Mouse (Mus musculus) macrophage (primary cell): ENCODE data around the gene Cherp. TPM values are rescaled to one million over a fixed set of nuclear protein-coding genes. Genes with fewer than 3 reads are reported as not detected.

Experiments used
- H3K27ac ChIP-seq: fragments of 350-480 bp; formaldehyde crosslinking; 2 replicates; pipeline ENCODE4 v1.9.0; 2021
- H3K36me3 ChIP-seq: fragments of 350-480 bp; formaldehyde crosslinking; 2 replicates; pipeline ENCODE4 v1.9.0; 2021; ENCODE audit errors: inconsistent target
- H3K4me3 ChIP-seq: fragments of 350-480 bp; formaldehyde crosslinking; 2 replicates; pipeline ENCODE4 v1.9.0; 2021; ENCODE audit errors: inconsistent target
- H3K79me2 ChIP-seq: fragments of 350-480 bp; formaldehyde crosslinking; 2 replicates; pipeline ENCODE4 v1.9.0; 2021; ENCODE audit errors: inconsistent target
- WGBS: methylation state at CpG from one replicate; pipeline ENCODE4 v1.1.7; 2026; ENCODE audit warnings: inconsistent platforms; ENCODE audit not compliant: missing documents; 5-methylcytosine and 5-hydroxymethylcytosine counted together
- polyA plus RNA-seq: library from polyadenylated mRNA; stranded (reverse); fragments of 250-400 nt; gene quantifications from 3 replicates; pipeline ENCODE4 v1.2.4, GENCODE M21; 2018; ENCODE audit warnings: inconsistent platforms

Cherp gene
- polyA plus RNA-seq, 1 experiment from 2014 or later, result 67.1 TPM

GRCm38 (mm10) chr8:72413839-72414238 is 61.2 kb downstream of the Cherp start:
- no peak overlapping the region for H3K4me3 ChIP-seq
- H3K36me3 ChIP-seq, result no peaks in the 10 kb centered on the region
- no peak overlapping the region for H3K27ac ChIP-seq
- H3K79me2 ChIP-seq, result peaks cover 100% of the 10 kb centered on the region
- 94% methylated on average over 7 of the region's 7 CpGs for WGBS

Other genes with a start within 250 kb of the Cherp start
- 43.7 to 76.1 TPM (median 50.7 TPM) in 3 replicates for gene Ap1m1, start 235.2 kb downstream of the Cherp start, polyA plus RNA-seq
- gene Gm10282, start 170.0 kb downstream of the Cherp start, polyA plus RNA-seq, result 1.1 to 6.6 TPM (median 2.6 TPM) in 3 replicates
- 3.1 to 17.3 TPM (median 5.7 TPM) in 3 replicates for gene Klf2, start 156.2 kb downstream of the Cherp start, polyA plus RNA-seq
- 36.4 to 53.4 TPM (median 39.6 TPM) in 3 replicates for gene Eps15l1, start 53.8 kb downstream of the Cherp start, polyA plus RNA-seq
- 0.50 to 0.60 TPM (median 0.58 TPM) in 3 replicates for gene Calr3, start 31.4 kb downstream of the Cherp start, polyA plus RNA-seq
- gene 1700030K09Rik, start 31.3 kb downstream of the Cherp start, polyA plus RNA-seq, result 2.4 to 5.8 TPM (median 3.0 TPM) in 3 replicates
- gene Slc35e1, start 17.4 kb upstream of the Cherp start, polyA plus RNA-seq, result 31.9 to 35.0 TPM (median 32.6 TPM) in 3 replicates
- 4.4 to 5.6 TPM (median 4.6 TPM) in 3 replicates for gene Med26, start 73.0 kb upstream of the Cherp start, polyA plus RNA-seq
- gene Smim7, start 95.9 kb upstream of the Cherp start, polyA plus RNA-seq, result 16.5 to 43.2 TPM (median 39.1 TPM) in 3 replicates
- gene Tmem38a, start 96.8 kb upstream of the Cherp start, polyA plus RNA-seq, result 2.2 to 4.4 TPM (median 2.7 TPM) in 3 replicates
- 0.06 to 0.09 TPM (median 0.06 TPM) in 3 replicates for gene Nwd1, start 171.5 kb upstream of the Cherp start, polyA plus RNA-seq
- gene Sin3b, start 248.1 kb upstream of the Cherp start, polyA plus RNA-seq, result 108 to 154 TPM (median 139 TPM) in 3 replicates